Mouse (Mus musculus): Measurements from ENCODE around the gene Exph5. TPM values are rescaled to one million over a fixed set of nuclear protein-coding genes. Genes with fewer than 3 reads are reported as not detected.

The Exph5 gene
- polyA plus RNA-seq, 1 experiment from 2014 or later: 0.46 TPM

- no peaks in the 10 kb centered on the region for H3K9me3 ChIP-seq (replicated peaks; ENCODE audit: control insufficient read depth, low read length)
- no peaks in the 10 kb centered on the region for H3K27me3 ChIP-seq (ENCODE audit: control insufficient read depth, insufficient read depth, low read length)
- no peak overlapping the region for H3K4me2 ChIP-seq
These were observed 32.1 kb upstream of the Exph5 start for GRCm38 (mm10) chr9:53269466-53269755.

GRCm38 (mm10) chr9:53271281-53272022 lies 30.0 kb upstream of the Exph5 start:
- Histone ChIP-seq H3K27ac (ENCODE audit: low read depth, low read length) (no peak overlapping the region), H3K4me2 (no peak overlapping the region), H3K36me3 (ENCODE audit: control insufficient read depth, insufficient read depth, low read length) (no peaks in the 10 kb centered on the region), H3K9me3 (replicated peaks; ENCODE audit: control insufficient read depth, low read length) (no peaks in the 10 kb centered on the region), H3K27me3 (ENCODE audit: control insufficient read depth, insufficient read depth, low read length) (no peaks in the 10 kb centered on the region), H3K4me3 (ENCODE audit: low read depth, low read length) (no peak overlapping the region), H3K9ac (ENCODE audit: low read depth, low read length) (no peak overlapping the region), H3K4me1 (ENCODE audit: control insufficient read depth, insufficient read depth, low read length) (no peaks in the 10 kb centered on the region)
- ATAC-seq (replicated peaks; ENCODE audit: insufficient number of reproducible peaks, low FRiP score, low TSS enrichment): no peak
- WGBS (ENCODE audit: insufficient replicate concordance): 63% methylated on average over 5 of the region's 5 CpGs

More at GRCm38 (mm10) chr9:53269466-53269755, 32.1 kb upstream of the Exph5 start:
- Histone ChIP-seq H3K9ac (ENCODE audit: low read depth, low read length) (no peak overlapping the region), H3K27ac (ENCODE audit: low read depth, low read length) (no peak overlapping the region), H3K36me3 (ENCODE audit: control insufficient read depth, insufficient read depth, low read length) (no peaks in the 10 kb centered on the region), H3K4me3 (ENCODE audit: low read depth, low read length) (no peak overlapping the region), H3K4me1 (ENCODE audit: control insufficient read depth, insufficient read depth, low read length) (no peaks in the 10 kb centered on the region)
- WGBS (ENCODE audit: insufficient replicate concordance): 88% methylated on average over 5 of the region's 5 CpGs
- no peak for ATAC-seq (replicated peaks; ENCODE audit: insufficient number of reproducible peaks, low FRiP score, low TSS enrichment)

- Histone ChIP-seq H3K27ac (ENCODE audit: low read depth, low read length) (no peak overlapping the region), H3K4me1 (ENCODE audit: control insufficient read depth, insufficient read depth, low read length) (no peaks in the 10 kb centered on the region), H3K4me3 (ENCODE audit: low read depth, low read length) (no peak overlapping the region), H3K9ac (ENCODE audit: low read depth, low read length) (no peak overlapping the region), H3K36me3 (ENCODE audit: control insufficient read depth, insufficient read depth, low read length) (no peaks in the 10 kb centered on the region), H3K4me2 (no peak overlapping the region), H3K9me3 (replicated peaks; ENCODE audit: control insufficient read depth, low read length) (no peaks in the 10 kb centered on the region), H3K27me3 (ENCODE audit: control insufficient read depth, insufficient read depth, low read length) (no peaks in the 10 kb centered on the region)
- no peak for ATAC-seq (replicated peaks; ENCODE audit: insufficient number of reproducible peaks, low FRiP score, low TSS enrichment)
- WGBS (ENCODE audit: insufficient replicate concordance): 63% methylated on average over 5 of the region's 5 CpGs
These were observed 29.3 kb upstream of the Exph5 start for GRCm38 (mm10) chr9:53272207-53272606.

GRCm38 (mm10) chr9:53272714-53273113 lies 28.8 kb upstream of the Exph5 start:
- ATAC-seq (replicated peaks; ENCODE audit: insufficient number of reproducible peaks, low FRiP score, low TSS enrichment): no peak
- 88% methylated on average over 4 of the region's 4 CpGs for WGBS (ENCODE audit: insufficient replicate concordance)
- no peaks in the 10 kb centered on the region for H3K27me3 ChIP-seq (ENCODE audit: control insufficient read depth, insufficient read depth, low read length)
- H3K9ac ChIP-seq (ENCODE audit: low read depth, low read length): no peak overlapping the region
- no peak overlapping the region for H3K27ac ChIP-seq (ENCODE audit: low read depth, low read length)
- no peaks in the 10 kb centered on the region for H3K36me3 ChIP-seq (ENCODE audit: control insufficient read depth, insufficient read depth, low read length)
- H3K4me3 ChIP-seq (ENCODE audit: low read depth, low read length): no peak overlapping the region
- H3K9me3 ChIP-seq (replicated peaks; ENCODE audit: control insufficient read depth, low read length): no peaks in the 10 kb centered on the region
- no peaks in the 10 kb centered on the region for H3K4me1 ChIP-seq (ENCODE audit: control insufficient read depth, insufficient read depth, low read length)
- no peak overlapping the region for H3K4me2 ChIP-seq

GRCm38 (mm10) chr9:53276381-53276780 lies 25.1 kb upstream of the Exph5 start:
- H3K27ac ChIP-seq (ENCODE audit: low read depth, low read length): no peak overlapping the region
- H3K9me3 ChIP-seq (replicated peaks; ENCODE audit: control insufficient read depth, low read length): no peaks in the 10 kb centered on the region
- no peaks in the 10 kb centered on the region for H3K4me1 ChIP-seq (ENCODE audit: control insufficient read depth, insufficient read depth, low read length)
- no peak for ATAC-seq (replicated peaks; ENCODE audit: insufficient number of reproducible peaks, low FRiP score, low TSS enrichment)
- no peaks in the 10 kb centered on the region for H3K36me3 ChIP-seq (ENCODE audit: control insufficient read depth, insufficient read depth, low read length)
- no peak overlapping the region for H3K9ac ChIP-seq (ENCODE audit: low read depth, low read length)
- no peak overlapping the region for H3K4me2 ChIP-seq
- H3K27me3 ChIP-seq (ENCODE audit: control insufficient read depth, insufficient read depth, low read length): no peaks in the 10 kb centered on the region
- no peak overlapping the region for H3K4me3 ChIP-seq (ENCODE audit: low read depth, low read length)
- 85% methylated on average over 1 of the region's 1 CpGs for WGBS (ENCODE audit: insufficient replicate concordance)

- no peaks in the 10 kb centered on the region for H3K4me1 ChIP-seq (ENCODE audit: control insufficient read depth, insufficient read depth, low read length)
- WGBS (ENCODE audit: insufficient replicate concordance): 86% methylated on average over 2 of the region's 2 CpGs
- ATAC-seq (replicated peaks; ENCODE audit: insufficient number of reproducible peaks, low FRiP score, low TSS enrichment): no peak
- no peaks in the 10 kb centered on the region for H3K36me3 ChIP-seq (ENCODE audit: control insufficient read depth, insufficient read depth, low read length)
- H3K4me3 ChIP-seq (ENCODE audit: low read depth, low read length): no peak overlapping the region
- no peaks in the 10 kb centered on the region for H3K9me3 ChIP-seq (replicated peaks; ENCODE audit: control insufficient read depth, low read length)
- no peak overlapping the region for H3K4me2 ChIP-seq
- no peak overlapping the region for H3K9ac ChIP-seq (ENCODE audit: low read depth, low read length)
- no peak overlapping the region for H3K27ac ChIP-seq (ENCODE audit: low read depth, low read length)
- no peaks in the 10 kb centered on the region for H3K27me3 ChIP-seq (ENCODE audit: control insufficient read depth, insufficient read depth, low read length)
These were observed 22.5 kb upstream of the Exph5 start for GRCm38 (mm10) chr9:53278997-53279396.

- Histone ChIP-seq H3K4me1 (ENCODE audit: control insufficient read depth, insufficient read depth, low read length) (no peaks in the 10 kb centered on the region), H3K36me3 (ENCODE audit: control insufficient read depth, insufficient read depth, low read length) (no peaks in the 10 kb centered on the region), H3K4me3 (ENCODE audit: low read depth, low read length) (no peak overlapping the region), H3K9ac (ENCODE audit: low read depth, low read length) (no peak overlapping the region), H3K9me3 (replicated peaks; ENCODE audit: control insufficient read depth, low read length) (no peaks in the 10 kb centered on the region), H3K4me2 (no peak overlapping the region), H3K27me3 (ENCODE audit: control insufficient read depth, insufficient read depth, low read length) (no peaks in the 10 kb centered on the region; the same call in 1 of the 2 replicates), H3K27ac (ENCODE audit: low read depth, low read length) (no peak overlapping the region)
- ATAC-seq (replicated peaks; ENCODE audit: insufficient number of reproducible peaks, low FRiP score, low TSS enrichment): no peak
- WGBS (ENCODE audit: insufficient replicate concordance): 85% methylated on average over 6 of the region's 6 CpGs
These were observed 14.7 kb upstream of the Exph5 start for GRCm38 (mm10) chr9:53286793-53287192.

GRCm38 (mm10) chr9:53290006-53290405 lies 11.5 kb upstream of the Exph5 start:
- no peaks in the 10 kb centered on the region; the same call in 1 of the 2 replicates for H3K27me3 ChIP-seq (ENCODE audit: control insufficient read depth, insufficient read depth, low read length)
- no peaks in the 10 kb centered on the region for H3K4me1 ChIP-seq (ENCODE audit: control insufficient read depth, insufficient read depth, low read length)
- H3K9ac ChIP-seq (ENCODE audit: low read depth, low read length): no peak overlapping the region
- 71% methylated on average over 3 of the region's 3 CpGs for WGBS (ENCODE audit: insufficient replicate concordance)
- no peak overlapping the region for H3K27ac ChIP-seq (ENCODE audit: low read depth, low read length)
- no peak overlapping the region for H3K4me2 ChIP-seq
- no peak for ATAC-seq (replicated peaks; ENCODE audit: insufficient number of reproducible peaks, low FRiP score, low TSS enrichment)
- no peaks in the 10 kb centered on the region for H3K9me3 ChIP-seq (replicated peaks; ENCODE audit: control insufficient read depth, low read length)
- H3K36me3 ChIP-seq (ENCODE audit: control insufficient read depth, insufficient read depth, low read length): no peaks in the 10 kb centered on the region
- H3K4me3 ChIP-seq (ENCODE audit: low read depth, low read length): no peak overlapping the region

GRCm38 (mm10) chr9:53292833-53293232 lies 8.6 kb upstream of the Exph5 start:
- Histone ChIP-seq H3K9ac (ENCODE audit: low read depth, low read length) (no peak overlapping the region), H3K27ac (ENCODE audit: low read depth, low read length) (no peak overlapping the region)

More at GRCm38 (mm10) chr9:53292833-53293232, 8.6 kb upstream of the Exph5 start:
- no peak overlapping the region for H3K4me2 ChIP-seq
- no peaks in the 10 kb centered on the region for H3K27me3 ChIP-seq (ENCODE audit: control insufficient read depth, insufficient read depth, low read length)
- H3K4me3 ChIP-seq (ENCODE audit: low read depth, low read length): no peak overlapping the region
- no peaks in the 10 kb centered on the region for H3K9me3 ChIP-seq (replicated peaks; ENCODE audit: control insufficient read depth, low read length)
- H3K4me1 ChIP-seq (ENCODE audit: control insufficient read depth, insufficient read depth, low read length): no peaks in the 10 kb centered on the region
- no peaks in the 10 kb centered on the region for H3K36me3 ChIP-seq (ENCODE audit: control insufficient read depth, insufficient read depth, low read length)
- ATAC-seq (replicated peaks; ENCODE audit: insufficient number of reproducible peaks, low FRiP score, low TSS enrichment): no peak

Measured in heart, embryonic 11.5 days (tissue).